Mouse (Mus musculus): ENCODE data around the gene Rarg.
A peak's percentile ranks its signal among the peaks of the same experiment; 100 is the strongest.
"Not testable (repeated sequence)": the region's sequence is repeated elsewhere in the genome, so short reads cannot be mapped to it uniquely, and the experiment has no call there.

Rarg gene

DNA sequence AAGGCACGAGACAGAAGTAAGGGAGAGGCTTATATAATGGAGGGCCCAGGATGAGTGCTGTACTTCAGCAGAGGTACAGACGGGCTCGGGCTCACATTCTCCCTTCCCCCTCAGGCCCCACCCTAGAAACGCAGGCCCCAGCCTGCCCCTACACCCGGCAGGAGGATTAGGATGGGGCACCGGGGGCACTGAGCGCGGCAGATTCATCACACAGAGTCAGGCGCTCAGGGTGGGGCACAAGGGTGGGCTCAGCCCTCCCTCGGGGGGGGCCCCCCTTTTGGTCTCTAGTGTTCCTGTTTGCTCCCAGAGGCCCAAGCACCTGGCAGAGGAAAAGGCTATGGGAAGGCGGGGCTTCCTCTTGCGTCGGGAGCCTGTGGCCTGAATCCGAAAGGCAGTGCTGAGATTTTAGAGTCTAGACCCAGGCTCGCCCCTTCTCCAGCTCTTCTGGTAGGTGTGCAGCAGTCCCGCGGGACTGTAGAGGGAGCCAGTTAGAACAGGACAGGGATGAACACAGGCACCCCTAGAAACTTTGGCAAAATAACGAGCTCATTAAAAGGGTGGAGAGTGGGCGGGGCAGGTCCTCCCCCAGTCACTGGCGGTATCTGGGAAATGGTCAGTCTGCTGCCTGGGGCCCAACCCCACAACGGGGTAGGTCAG, 21.8 kb downstream of the Rarg start:
- peak; percentile 26 to 50 for DNase-seq

DNA sequence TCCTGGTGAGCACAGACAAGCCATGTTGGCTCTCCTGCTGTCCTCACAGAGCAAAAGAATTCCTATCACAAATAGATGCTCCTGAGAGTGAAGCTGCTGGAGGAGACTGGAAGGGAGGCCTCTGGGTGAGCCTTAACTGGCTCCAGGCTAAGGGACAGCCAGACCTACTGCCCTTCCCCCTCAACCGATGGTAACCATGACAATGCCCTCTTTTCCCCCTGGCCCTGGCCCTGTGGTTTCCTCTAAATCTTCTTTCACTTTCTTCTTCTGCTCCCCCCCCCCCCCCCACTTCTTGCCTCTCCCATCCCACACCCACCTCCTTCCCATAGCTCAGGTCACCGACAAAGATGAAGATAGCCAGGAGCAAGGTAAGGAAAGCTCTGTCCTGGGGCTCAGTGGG, 23.4 kb downstream of the Rarg start:
- DNase-seq: peak; percentile 39 to 53

DNA sequence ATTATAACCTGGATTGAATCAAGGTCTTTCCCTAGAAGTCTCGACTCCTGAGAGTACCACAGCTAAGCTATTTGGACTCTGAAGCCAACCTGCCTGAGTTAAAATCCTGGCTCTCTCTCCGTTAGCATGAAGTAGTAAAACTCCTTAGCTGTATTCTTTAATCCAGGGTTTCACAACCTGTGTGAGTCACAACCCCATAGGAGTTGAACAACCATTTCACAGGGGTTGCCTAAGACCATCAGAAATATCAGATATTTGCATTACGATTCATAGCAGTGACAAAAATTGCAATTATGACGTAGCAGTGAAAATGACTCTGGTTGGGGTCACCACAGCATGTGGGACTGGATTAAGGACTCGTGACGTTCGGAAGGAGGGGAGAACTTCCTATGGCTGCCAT, 24.6 kb downstream of the Rarg start:
- DNase-seq: no peak

DNA sequence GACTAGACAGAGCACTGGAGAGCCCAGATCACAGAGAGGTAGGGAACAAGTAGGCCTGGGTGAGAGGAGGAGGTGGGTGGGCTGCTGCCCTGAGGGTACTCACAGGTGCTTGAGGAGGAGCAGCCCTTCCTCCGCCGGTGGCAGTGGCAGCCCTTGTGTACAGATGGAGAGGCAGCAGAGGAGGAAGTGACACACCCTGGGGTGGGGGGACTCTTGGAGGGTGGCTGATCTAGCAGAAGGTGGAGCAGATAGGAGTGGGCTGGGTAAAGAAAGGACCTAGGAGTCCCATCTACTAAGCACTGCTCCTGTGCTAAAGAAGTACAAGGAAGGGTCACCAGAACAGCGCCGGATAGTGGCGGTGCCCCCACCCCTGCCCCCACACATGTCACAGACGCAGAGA, 25.6 kb downstream of the Rarg start, which contains the start of gene Itgb7:
Gene Itgb7, minus strand, starts transcription at position 197 of the 400 bp plus-strand sequence.
- peak; percentile 78 to 87 for DNase-seq

DNA sequence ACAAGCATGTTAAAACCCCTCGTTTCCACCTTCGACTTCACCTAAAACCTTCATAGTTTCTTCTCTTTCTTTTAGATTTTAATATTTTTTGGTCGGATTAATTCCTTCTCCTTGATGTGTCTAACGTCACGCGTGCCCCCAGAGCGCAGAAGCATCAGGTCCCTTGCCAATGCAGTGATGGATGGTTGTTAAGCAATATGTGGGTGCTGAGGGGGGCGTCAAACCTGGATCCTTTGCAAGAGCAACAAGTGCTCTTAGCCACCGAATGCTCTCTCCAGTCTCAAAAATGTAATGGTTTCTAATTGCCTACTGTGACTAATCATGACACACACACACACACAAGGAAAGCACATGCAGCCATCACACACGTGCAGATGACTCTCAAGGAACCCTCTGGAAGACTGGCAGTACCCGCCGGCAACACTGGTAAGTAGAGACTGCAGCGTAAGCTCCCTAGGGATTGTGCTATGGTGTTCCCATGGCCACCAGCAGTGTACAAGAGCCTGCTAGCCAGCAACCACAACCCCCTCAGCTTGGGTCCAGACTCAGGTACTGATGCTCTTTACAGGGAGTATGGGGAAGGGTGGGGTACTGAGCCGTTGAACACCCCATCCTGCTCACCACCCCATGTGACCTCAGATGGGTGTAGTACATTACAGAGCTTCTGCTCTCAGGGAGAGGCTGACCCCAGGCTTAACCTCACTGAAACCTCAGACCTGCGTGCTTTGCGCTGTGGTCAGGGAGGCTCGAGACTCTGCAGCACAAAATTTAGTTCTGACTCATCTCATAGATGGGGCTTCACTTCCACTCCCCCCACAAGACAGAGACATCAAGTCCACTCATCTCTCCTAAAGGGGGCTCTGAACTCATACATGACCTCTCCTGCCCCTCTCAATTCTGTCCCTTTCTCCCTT, 26.7 kb downstream of the Rarg start:
- no peak for DNase-seq

DNA sequence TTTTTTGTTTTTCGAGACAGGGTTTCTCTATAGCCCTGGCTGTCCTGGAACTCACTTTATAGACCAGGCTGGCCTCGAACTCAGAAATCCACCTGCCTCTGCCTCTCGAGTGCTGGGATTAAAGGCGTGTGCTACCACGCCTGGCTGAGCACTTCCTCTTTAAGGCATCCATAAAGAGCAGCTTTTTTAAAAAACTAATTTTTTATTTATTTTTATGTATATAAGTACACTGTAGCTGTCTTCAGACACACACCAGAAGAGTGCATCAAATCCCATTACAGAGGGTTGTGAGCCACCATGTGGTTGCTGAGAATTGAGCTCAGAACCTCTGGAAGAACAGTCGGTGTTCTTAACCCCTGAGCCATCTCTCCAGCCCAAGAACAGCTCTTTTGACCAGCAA, 31.7 kb downstream of the Rarg start:
- DNase-seq: not testable (repeated sequence)

DNA sequence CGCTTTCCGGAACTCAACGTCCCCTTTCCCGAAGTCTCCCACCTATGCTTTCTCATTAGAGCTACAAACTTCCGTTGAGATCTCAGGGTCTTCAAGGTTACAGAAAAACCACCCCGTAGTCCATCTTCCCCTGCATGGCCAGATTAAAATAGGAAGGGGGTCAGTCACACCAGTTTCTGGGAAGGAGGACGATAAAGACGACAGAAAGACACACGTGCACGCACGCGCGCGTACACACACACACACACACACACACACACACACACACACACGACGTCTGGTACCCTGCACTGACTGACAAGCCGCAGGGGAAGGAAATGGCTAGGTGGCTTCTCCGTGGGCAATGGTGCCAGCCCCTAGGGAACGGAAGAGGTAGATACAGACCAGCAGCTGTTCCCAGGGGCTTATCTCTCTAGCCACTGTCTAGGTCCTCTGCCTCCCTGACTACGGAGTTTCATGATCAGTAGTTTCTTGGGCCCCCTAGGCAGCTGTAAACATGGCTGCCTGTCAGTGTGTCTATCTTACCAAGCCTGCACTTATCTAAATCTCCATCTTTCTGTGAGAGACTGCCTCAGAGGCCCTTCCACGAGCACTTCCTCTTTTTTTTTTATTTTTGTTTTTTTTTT, 32.2 kb downstream of the Rarg start:
- DNase-seq: peak; percentile 78 to 83

DNA sequence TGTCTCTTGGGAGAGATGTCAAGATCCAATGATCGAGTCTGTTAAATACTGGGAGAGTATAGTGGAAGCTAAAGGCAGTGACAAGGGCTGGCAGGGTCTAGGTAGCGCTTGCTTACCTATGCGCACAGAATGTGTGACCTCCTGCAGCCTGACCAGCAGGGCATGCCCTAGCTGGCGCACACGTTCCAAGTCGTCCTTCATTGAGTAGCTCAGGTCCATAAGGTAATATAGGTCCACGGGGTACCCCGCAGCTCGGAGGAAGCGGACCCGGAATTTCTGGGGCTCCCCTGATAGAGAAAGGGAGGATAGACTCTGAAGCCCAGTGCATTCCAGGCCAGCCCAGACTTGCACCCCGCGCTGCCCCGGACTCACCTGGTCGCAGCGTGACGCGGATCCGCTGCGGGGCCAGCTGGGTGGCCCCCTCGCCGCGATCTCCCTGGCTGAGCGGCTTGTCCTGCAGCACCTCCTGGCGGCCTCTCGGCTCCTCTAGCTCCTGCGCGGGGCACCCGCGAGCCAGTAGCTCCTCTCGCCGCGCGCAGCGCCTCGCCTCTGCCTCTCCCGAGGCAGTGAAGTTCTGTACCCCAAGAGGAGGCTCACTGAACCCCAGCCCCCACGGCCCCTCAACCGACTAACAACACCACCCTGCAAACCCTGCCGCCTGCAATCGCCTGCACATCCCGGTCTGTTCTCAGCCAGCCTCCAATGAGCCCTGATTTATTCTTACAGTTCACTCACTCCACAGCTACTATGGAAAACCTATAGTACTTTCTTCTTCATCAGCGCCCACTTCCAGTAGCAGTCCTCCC, 32.9 kb downstream of the Rarg start:
- peak; percentile 92 for DNase-seq

DNA sequence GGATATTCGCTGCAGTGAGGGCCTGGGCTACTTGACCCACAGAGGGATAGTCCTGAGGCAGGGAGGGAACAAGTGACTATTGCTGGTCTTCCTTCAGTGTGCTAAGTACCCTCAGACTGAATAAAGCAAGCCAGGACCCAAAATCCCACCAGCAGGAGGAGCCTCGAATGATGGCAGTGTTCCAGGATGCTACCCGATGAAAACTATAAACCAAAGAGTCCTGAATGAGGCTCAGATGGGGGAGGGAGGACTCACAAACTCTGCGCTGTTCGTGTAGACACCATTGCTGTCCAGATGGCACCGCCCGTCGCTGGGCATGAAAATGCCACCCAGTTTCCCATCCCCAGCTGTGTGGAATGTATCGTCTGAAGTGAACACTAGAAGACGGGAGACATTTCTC, 34.9 kb downstream of the Rarg start:
- no peak for DNase-seq

DNA sequence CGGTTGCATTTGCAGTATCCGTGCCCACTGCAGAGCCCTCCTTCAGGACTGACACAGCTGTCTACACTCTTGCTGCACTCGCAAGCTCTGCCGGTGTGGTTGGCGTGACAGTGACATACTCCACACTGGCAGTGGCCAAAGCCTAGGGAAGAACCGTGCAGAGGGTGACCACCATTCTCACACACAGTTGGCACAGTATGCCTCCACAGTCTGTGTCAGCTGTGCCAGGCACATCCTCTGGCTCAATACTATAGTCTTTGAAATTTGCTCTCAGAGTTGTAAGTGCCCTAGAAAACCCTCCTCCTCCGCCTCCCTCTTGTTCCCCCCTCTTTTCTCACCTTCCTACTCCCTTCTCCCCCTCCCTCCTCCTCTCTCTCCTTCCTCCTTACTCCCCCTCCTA, 40.0 kb downstream of the Rarg start:
- no peak for DNase-seq

DNA sequence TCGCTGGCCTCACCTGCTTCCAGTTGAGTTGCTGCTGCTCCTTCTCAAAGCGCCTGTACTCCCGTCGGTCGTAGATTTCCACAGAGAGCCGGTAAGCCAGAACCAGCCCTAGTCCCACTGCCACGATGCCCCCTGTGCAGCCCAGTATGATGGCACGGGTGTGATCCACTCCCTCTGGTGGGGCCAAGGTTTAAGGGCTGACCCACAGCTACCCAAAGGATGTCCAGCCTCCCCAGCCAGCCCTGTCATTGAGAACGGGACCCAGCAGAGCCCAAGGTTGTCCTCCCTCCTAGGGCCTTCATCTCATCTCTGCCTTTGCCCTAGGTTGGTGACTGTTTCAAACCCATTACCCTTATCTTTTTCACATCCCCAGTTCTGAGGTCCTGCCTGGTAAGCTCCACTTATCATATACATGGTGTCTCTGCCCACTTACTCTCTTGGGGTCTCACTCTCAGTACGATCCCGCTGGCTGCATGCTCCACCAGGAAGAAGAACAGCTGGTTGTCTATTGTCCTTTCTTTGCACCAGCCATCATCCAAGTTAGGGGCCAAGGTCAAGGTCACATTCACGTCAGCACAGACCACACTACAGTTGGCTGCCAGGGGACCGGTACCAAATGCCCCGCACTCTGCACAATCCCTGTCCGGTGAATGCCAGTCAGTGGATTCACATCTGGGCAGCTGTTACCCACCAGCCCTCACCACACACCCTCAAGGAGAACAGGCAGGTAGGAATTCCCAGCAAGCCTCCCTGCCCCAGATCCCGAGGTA, 40.7 kb downstream of the Rarg start:
- no peak for DNase-seq

DNA sequence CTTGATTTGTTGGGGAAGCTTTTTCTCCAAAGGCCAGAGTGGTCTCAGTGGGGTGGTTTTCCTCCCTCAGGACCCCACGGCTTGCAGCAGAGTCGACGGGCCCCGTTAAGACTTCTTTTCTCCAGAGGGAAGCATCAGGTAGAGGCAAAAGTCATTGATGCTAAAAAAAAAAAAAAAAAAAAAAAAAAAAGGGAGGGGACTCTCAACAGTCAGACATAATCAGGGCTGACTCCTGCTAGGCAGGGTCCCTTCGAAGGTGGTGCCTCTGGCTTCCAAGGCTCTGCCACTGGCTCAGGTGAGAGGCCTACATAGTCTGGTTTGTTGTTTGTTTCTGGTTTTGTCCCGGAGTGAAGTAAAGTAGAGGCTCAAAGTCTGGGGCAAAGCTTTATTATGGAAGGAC, 41.7 kb downstream of the Rarg start:
- no peak for DNase-seq

DNA sequence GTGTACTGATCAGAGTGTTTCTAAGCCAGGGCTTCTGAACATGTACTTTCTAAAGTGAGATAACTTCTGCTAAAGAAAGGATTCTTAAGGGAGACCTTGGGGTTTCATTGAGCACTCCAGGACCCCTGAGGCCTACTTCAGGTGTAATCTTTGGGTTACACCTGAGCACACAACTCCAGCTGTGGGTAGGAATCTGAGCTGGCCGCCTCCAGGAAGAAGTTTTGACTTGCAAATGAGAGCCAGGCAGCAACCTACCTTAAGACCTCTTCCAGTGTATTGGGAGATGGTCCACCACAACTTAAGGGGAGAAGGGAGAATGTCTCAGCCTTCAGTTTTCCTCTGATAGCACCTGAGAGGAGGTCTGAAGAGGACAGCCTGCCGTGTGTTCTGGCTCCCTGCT, 43.2 kb downstream of the Rarg start:
- no peak for DNase-seq

DNA sequence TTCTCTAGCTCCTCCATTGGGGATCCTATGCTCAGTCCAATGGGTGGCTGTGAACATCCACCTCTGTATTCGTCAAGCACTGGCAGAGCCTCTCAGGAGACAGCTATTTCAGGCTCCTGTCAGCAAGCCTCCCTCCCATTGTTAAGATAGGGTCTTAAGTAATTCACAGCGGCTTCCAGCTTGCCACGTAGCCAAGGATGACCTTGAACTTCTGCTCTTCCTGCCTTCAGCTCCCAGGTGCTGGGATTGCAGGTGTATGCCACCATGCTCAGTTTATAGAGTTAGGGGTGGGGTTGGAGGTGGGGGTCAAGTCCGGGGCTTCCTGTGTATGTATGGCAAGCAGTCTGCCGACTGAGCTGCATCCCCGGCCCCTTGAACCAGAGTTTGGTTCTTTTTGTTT, 45.4 kb downstream of the Rarg start:
- no peak for DNase-seq

DNA sequence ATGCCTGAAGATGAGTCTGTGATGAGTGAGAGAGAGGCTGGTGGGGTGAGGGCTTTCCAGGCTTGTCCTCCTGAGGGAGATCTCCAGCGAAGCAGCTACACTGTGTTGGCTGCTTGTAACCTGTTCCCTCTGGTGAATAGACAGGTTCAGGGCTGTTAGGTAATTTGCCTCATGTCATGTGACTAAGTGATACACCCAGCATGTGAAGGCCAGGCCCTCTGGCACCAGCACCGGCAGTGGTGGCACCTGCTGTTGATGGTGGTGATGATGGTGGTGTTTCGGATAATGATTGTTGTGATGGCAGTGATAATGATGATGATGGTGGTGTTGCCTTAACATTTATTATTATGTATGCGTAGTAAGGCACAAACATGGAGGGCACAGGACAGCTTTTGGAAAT, 46.5 kb downstream of the Rarg start:
- DNase-seq: no peak

DNA sequence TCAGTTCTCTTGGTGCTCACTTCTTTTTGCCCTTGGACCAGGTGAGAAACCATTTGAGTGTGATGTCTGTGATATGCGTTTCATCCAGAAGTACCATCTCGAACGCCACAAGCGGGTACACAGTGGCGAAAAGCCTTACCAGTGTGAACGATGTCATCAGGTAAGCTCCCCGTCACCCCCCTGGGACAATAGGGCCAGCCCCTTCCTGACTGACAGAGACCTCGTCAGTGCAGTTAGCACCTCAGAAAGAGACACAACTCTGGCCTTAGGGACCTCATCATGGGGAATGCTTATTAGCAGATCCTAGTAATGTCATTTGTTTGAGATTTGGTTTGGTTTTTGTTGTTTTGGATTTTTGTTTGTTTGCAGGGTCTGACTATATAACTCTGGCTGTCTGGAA, 48.2 kb downstream of the Rarg start:
- no peak for DNase-seq

DNA sequence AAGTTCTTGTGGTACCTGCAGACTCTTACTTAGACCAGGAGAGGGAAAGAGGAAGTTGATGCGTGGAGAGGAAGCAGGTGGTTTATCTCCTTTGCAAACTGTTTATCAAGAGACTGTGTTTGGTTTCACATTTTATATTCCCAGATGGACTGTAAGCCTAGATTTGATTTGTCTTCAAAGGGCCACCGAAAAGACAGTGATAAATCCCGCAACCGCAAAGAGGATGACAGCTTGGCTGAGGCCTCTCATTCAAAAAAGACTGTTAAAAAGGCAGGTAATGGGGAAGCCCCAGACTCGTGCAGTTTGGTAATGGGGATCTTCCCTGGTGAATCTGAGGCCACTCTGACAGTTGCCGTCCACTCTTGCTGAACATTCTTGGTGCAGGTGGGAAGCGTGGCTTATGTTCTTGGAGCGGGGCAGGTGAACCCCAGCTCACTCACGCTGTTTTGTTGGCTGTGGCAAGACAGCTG, 49.2 kb downstream of the Rarg start:
- no peak for DNase-seq

DNA sequence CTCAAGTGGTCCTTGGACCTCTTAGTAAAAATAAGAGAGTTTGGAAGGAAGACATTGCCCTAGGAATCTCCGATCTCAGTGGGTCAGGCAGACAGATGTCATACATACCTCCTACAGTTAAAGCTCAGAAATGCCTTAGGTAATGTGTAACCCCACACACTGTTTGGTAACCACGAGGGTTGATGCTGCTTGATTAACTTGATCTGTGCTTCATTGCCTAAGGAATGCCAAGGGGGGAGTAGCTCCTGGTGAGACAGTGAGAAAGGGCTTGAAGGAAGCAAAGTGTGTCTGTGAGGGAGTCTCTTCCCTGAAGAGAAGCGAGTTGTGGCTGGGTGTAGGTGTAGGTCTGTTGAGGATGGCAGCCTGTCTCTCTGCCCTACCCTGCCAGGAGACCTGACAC, 50.0 kb downstream of the Rarg start:
- no peak for DNase-seq

DNA sequence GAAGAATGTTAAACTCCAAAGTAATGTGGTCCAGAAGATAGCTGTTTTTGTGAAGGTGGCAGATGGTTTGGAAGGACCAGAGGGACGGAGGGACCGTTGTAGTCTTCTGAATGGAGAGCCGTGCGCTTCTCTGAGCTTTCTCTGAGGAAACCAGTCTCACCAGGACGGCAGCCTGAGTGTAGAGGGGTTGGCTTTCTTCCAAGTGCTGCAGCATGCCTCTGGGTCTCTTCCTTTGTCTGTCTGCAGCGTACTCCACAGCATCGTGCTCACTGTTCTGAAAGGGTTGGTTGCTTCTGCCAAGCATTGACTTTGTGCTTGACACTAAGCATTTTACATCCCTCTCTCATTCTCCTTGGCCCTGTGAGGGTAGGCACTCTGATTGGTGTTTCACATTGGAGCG, 51.5 kb downstream of the Rarg start:
- DNase-seq: peak in 1 of 2 experiments; percentile 43

DNA sequence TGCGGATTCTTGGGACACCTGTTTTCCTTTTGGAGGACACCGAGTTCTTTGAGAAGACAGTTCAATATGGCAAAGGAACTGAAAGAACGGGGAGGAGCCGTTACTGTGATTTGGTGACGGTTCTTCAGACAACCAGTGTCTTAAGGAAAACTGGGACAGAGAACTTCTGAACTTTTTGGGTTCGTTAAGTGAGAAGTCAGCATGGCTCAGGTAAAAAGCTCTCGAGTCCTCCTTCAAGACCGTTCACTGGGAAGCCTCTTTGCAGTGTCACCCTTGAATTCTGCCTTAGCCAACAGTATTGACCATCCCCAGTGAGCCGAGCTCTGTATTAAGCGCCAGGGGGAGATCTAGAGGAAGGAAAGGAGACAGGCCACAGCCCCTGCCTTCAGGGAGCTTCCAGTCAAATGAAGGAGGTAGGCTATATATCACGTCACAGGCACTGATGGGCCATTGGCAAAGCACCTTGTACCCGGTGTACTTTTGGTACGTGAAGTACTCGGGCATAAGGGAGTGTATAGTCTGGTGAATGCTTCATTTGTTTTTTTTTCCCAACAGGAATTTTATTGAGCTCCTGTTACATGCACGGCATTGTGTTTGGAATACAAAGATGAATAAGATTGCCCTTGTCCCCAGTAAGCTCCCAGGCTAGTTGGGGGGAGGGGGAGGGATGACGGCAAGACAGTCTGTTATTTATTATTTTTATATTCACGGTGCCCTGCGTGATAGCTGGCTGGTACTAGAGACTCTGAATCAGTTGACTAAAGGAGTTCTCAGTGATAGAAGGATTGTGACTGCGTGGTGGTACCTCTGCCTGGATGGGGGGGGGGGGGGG, 52.4 kb downstream of the Rarg start, which contains the start of gene Csad:
Gene Csad, minus strand, starts transcription at position 51 of the 832 bp plus-strand sequence.
- DNase-seq: no peak

DNA sequence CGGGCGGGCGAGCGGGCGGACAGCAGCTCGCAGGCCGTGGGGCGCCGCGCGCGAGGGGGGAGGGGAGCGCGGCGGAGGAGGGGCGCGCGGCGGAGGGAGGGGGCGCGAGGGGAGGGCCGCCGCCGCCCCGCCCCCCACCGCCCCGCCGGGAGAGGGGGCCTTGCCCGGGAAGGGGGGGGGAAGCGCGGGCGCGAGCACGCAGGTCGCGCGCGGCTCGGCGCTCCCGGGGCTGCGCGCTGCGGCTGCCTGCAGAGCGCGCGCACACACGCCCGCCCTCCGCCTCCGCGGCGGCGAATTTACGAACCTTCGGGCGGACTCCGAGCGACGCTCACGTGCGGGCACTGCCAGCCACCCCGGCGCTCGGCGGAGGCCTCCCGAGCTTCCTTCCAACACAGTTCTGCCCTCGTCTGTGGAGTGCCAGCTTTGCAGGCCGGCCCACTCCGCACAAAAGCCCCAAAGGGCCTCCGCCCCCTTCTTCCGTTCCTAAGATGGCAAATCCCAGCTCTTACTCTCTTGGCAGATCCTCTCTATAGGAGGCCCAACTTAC, 53.4 kb downstream of the Rarg start:
- DNase-seq: peak; percentile 76 to 80
